Mouse (Mus musculus) spleen, postnatal 4 days (tissue): ENCODE measurements around the gene Zfp212.
"Not testable (repeated sequence)": the region's sequence is repeated elsewhere in the genome, so short reads cannot be mapped to it uniquely, and the experiment has no call there.

Experiments used
- DNase-seq, 2 experiments: peaks; one replicate each; pipeline ENCODE4 v3.0.0; 2022; ENCODE audit warnings: low spot score in 2 of 2

Gene Zfp212

DNA sequence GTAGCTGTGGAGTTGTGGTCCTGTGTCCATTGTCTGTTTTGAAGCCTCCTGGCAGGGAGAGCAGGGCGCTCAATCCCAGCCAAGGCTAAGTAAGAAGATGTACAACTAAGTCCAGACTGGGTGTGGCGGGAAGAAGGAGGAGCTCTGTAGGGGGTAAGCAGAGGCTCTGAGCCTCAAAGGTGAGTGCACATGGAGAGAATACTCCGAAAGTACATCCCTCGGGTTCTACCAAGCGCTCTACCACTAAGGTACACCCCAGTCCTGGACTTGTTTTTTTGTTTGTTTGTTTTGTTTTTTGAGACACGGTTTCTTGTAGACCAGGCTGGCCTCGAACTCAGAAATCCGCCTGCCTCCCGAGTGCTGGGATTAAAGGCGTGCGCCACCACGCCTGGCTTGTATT lies 22.2 kb downstream of the Zfp212 start:
- DNase-seq = no peak

GRCm38 (mm10) chr6:47943021-47943691 lies 22.9 kb downstream of the Zfp212 start:
- DNase-seq = peak; percentile 74 to 88

- no peak for DNase-seq
Observed at GRCm38 (mm10) chr6:47943721-47944120, 23.4 kb downstream of the Zfp212 start.

DNA sequence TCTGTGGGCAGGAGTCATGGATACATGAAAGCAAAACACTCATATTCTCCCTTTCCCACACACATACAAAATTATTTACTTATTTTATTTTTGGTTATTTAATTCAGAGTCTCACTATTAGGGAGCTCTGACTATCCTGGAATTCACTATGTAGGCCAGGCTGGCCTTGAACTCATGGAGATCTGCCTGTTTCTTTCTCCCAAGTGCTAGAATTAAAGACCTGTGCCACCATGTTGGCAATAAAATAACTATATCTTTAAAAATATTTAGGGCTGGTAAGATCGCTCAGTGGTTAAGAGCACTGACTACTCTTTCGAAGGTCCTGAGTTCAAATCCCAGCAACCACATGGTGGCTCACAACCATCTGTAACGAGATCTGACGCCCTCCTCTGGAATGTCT lies 27.1 kb downstream of the Zfp212 start:
- no peak for DNase-seq

DNA sequence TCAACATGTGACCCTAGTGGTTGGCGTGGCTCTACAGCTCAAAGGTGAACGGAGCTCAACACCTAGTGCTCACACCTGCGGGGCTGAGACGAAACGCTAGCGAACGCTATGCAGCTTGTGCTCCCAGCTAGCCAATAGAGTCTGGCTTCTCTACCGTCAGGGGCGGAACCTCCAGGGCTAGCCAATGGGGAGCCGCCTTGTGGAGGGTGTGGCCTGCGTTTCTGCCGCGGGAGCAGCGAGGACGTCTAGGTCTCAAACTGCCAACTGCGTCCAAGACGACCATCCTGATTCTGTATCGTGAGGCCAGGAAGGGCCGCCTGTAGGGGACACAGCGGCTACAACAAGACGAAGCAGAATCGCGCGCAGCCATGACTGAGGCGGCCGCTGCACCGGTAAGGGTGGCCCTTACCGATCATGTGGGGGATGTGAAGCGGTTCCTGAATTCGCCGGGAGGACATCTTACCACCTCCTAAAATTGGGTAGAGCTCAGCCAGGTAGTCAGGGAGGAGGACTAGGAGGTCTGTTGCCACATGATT lies 33.0 kb downstream of the Zfp212 start, which contains the start of gene Zfp956:
TSS of gene Zfp956 (plus strand) at position 200 of the 536 bp plus-strand sequence.
- peak; percentile 95 to 96 for DNase-seq

- no peak for DNase-seq
Observed at GRCm38 (mm10) chr6:47954425-47954824, 34.1 kb downstream of the Zfp212 start.

DNA sequence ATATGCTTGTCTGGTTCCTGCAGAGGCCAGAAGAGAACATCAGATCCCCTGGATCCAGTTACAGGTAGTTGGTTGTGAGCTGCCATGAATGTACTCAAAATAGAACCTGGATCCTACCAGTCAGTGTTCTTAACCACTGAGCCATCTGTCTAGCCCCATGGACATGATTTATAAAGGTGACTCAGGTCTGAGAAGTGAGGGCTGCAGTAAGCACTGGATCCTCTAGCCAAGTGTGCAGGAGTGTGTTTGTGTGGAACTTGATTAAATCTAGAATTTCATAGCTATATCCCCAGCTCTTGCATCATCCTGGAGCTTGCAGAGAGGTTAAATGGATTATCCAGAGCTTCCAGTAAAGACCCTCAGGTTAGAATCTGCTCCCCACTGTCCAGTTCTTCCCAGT lies 37.5 kb downstream of the Zfp212 start:
- no peak for DNase-seq

DNA sequence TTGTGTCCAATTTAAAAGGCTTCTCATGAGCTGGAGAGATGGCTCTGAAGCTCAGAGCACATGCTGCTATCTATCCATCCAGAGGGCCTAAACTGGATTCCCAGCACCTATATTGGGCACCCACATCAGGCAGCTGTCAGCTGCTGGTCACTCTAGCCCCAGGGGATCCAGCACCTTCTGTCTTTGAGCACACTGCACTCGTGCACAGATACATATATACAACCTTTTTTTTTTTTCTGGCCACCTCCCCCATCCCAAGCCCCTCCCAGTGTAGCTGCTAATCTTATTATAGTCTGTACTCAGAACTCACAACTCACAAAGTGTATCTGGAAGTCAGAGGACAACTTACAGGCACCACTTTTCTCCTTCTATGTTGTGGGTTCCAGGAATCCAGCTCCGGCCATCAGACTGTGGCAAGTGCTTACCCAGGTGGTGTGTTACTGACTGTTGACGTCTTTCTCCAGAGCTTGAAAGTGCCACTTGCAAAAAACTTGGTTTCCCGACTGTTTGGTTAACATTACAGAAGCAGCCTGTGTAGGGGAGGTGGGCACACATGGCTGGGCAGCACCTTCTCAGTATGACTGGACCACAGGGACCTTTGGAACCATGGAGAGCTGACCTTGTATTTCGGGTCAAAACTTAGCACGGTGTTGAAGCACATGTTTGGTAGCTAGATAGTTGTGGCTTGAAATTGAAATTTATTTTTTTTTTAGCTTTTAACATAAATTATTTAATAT lies 40.6 kb downstream of the Zfp212 start:
- no peak for DNase-seq

DNA sequence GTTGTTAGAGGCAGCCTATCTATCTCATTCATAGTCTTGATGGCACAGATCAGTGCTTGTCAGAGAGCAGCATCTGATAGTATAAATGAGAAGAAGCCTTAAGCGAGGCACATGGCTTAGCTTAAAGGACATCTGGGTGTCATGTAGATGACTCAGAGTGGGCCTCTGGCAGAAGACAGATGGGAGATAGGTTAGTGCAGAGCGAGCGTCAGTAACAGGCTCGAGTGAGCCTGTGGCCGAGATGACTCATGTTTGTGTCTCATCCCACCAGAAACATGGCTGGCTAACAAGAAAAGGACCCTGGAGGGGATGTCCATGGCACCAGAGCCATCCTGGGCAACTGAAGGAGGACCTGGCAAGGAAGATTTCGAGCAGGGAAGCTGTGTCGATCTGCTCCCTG lies 42.8 kb downstream of the Zfp212 start:
- no peak for DNase-seq

- not testable (repeated sequence) for DNase-seq
Observed at GRCm38 (mm10) chr6:47968166-47968565, 47.9 kb downstream of the Zfp212 start.

DNA sequence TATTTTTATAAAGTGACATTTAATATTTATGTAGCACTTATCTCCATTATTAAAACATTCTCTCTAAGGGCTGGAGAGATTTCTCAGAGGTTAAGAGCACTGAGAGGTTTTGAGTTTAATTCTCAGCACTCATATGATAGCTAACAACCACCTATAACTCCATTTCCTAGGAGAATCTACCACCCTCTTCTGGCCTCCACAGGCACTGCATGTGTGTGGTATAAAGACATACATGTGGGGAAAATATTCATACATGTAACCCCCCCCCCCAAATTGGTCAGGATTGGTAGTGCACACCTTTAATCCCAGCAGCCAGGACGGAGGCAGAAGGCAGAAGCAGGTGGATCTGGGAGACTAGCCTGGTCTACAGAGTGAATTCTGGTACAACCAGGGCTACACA lies 54.3 kb downstream of the Zfp212 start:
- no peak for DNase-seq

DNA sequence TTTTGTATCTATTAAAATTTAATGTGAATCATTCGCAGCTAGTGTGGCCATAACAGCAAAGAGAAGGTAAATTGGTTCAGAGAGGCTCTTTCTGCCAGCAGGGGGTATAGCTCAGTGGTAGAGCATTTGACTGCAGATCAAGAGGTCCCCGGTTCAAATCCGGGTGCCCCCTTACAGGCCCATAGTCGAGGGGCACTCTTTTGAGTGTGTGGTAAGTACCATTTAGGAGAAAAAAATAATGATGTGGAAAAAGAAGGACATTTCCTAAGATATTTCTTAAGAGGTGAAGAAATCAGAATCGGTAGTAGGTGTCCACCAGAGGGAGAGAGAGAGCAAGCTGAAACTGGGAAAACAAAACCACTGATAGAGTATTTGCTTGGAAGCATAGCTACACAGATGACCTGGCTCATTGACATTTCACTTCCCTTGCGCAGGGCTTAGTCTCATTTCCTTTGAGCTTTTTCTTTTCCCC lies 58.7 kb downstream of the Zfp212 start:
- DNase-seq = peak; percentile 73 to 85
